ENCODE assay signal across 9 mouse cellular contexts in the genomic region with DNA sequence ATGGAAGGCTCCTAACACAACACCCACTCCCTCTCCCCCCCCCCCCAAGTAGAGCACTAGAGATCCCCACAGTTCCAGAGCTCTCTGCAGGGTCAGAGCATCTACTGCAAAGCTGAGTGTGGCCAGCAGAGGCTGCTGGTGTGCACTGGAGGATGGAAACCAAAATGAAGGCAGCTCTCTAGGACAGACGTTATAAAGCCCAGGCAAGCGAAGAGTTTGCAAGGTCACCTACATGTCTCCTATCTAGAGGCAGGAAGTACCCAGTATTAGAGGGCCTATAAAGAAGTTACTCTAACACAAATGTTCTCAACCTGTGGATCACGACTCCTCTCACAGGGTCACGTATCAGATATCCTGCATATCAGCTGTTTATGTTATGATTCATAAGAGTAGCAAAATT.
DNase-seq lines count a peak whose midpoint lies in the region; ATAC-seq and TF ChIP-seq lines count a peak whose summit lies in the region.
"Had no signal": no experiment of that assay in that cellular context is flagged by ENCODE, and none has a peak within 500 bp of the region (broad histone marks: within the 10 kb centered on the region; RNA-seq: fewer than 3 reads in every experiment).

No protein-coding gene starts in this region.

- peak; percentile 48 for ATAC-seq in lung, postnatal 0 days

- peak; percentile 80 for TF ChIP-seq CTCF in lung, postnatal 0 days (IDR thresholded peaks at IDR 0.05)

- DNase-seq in 3T3-L1 (ENCODE audit: low read depth, low spot score): peak; percentile 38
- peak; percentile 83 for DNase-seq in MN1 (ENCODE audit: low spot score)
- DNase-seq in cerebellum, postnatal 36 days: peak; percentile 38 to 41
- peak; percentile 30 to 60 for DNase-seq in heart, postnatal 14 days
- DNase-seq in kidney, postnatal 36 days: peak; percentile 13 to 73
- DNase-seq in lung, postnatal 0 days (ENCODE audit: low spot score): peak; percentile 53
- DNase-seq in retina, embryonic 14.5 days (ENCODE audit: low spot score): peak; percentile 69
- no peak for DNase-seq in thymus, postnatal 14 days

- TF ChIP-seq EP300 in lung, postnatal 0 days (IDR thresholded peaks at IDR 0.05): no peak

- no peak overlapping the region for H3K9ac ChIP-seq in lung, postnatal 0 days (replicated peaks; ENCODE audit: low read depth)
- H3K9ac ChIP-seq: limb, embryonic 15.5 days had no signal

- H3K9me3 ChIP-seq in lung, postnatal 0 days (ENCODE audit: low read length): no peaks in the 10 kb centered on the region
- H3K9me3 ChIP-seq: limb, embryonic 15.5 days had no signal

- H3K36me3 ChIP-seq in lung, postnatal 0 days (ENCODE audit: insufficient read depth, low read length): no peaks in the 10 kb centered on the region
- H3K36me3 ChIP-seq: limb, embryonic 15.5 days had no signal

- no peaks in the 10 kb centered on the region for H3K27me3 ChIP-seq in lung, postnatal 0 days (replicated peaks; ENCODE audit: insufficient read depth, low read length)
- H3K27me3 ChIP-seq: limb, embryonic 15.5 days had no signal

- H3K4me3 ChIP-seq in lung, postnatal 0 days (ENCODE audit: low read depth, low read length): no peak overlapping the region
- H3K4me3 ChIP-seq: limb, embryonic 15.5 days had no signal

- no peaks in the 10 kb centered on the region for H3K4me1 ChIP-seq in lung, postnatal 0 days (ENCODE audit: insufficient read depth, low read depth, low read length)
- H3K4me1 ChIP-seq: limb, embryonic 15.5 days had no signal

- intact Hi-C loops in heart, postnatal 14 days (cut with DNase I): loop anchor here (2.0 to 5.0 kb wide), 3 partner anchors 1667 to 1812 kb away; no protein-coding TSS in a partner anchor

- no peak overlapping the region for H3K27ac ChIP-seq in lung, postnatal 0 days (ENCODE audit: low read length)
- H3K27ac ChIP-seq: limb, embryonic 15.5 days had no signal

- H3K4me2 ChIP-seq in lung, postnatal 0 days (replicated peaks; ENCODE audit: low read depth, low read length): no peak overlapping the region
- H3K4me2 ChIP-seq: limb, embryonic 15.5 days had no signal

- WGBS in lung, postnatal 0 days: 43% methylated on average over 4 of the region's 4 CpGs
